Mouse (Mus musculus) megakaryocyte, embryonic 14.5 days (primary cell): ENCODE data around the gene Tbl1xr1.

Experiments
- FLI1 ChIP-seq: IDR thresholded peaks from 2 replicates; pipeline ENCODE4 v1.6.1; 2012; ENCODE audit warnings: low read length, inconsistent platforms, mixed read lengths
- GATA1 ChIP-seq: IDR thresholded peaks from 3 replicates; pipeline ENCODE4 v1.6.1; 2012; ENCODE audit warnings: mixed read lengths, low read length, inconsistent platforms, borderline replicate concordance

GRCm38 (mm10) chr3:22194185-22194856, 117.9 kb downstream of the Tbl1xr1 start:
- no peak for TF ChIP-seq GATA1
- no peak for TF ChIP-seq FLI1
